Mouse (Mus musculus): Measurements from ENCODE around the gene Slc12a8. TPM values are rescaled to one million over a fixed set of nuclear protein-coding genes. Genes with fewer than 3 reads are reported as not detected.

Slc12a8 gene
- total and polyA plus RNA-seq, 2 experiments from 2014 or later: 0.42 to 1.0 TPM

GRCm38 (mm10) chr16:33662841-33663240 lies 145.7 kb downstream of the Slc12a8 start:
- no peak overlapping the region for H3K27ac ChIP-seq (ENCODE audit: low read depth)
- 90% methylated on average over 10 of the region's 10 CpGs for WGBS
- H3K36me3 ChIP-seq (replicated peaks; ENCODE audit: control insufficient read depth, insufficient read depth, low read length): no peaks in the 10 kb centered on the region
- H3K4me3 ChIP-seq (ENCODE audit: low read depth, low read length): no peak overlapping the region
- DNase-seq (ENCODE audit: low spot score) (no peak), ATAC-seq (ENCODE audit: insufficient read depth, low read depth) (no peak)
- no peaks in the 10 kb centered on the region for H3K27me3 ChIP-seq (ENCODE audit: control insufficient read depth, insufficient read depth, low read length)
- H3K9ac ChIP-seq (replicated peaks; ENCODE audit: low read depth, low read length): no peak overlapping the region
- no peaks in the 10 kb centered on the region for H3K9me3 ChIP-seq (replicated peaks; ENCODE audit: control insufficient read depth, low read length)
- peaks cover 11% of the 10 kb centered on the region; the same call in 1 of the 2 replicates for H3K4me1 ChIP-seq (ENCODE audit: control insufficient read depth, insufficient read depth)
- TF ChIP-seq EP300 (IDR thresholded peaks at IDR 0.05; ENCODE audit: low read depth): no peak
- H3K4me2 ChIP-seq (ENCODE audit: low read depth, low read length): no peak overlapping the region

GRCm38 (mm10) chr16:33666226-33666625 lies 149.1 kb downstream of the Slc12a8 start:
- ATAC-seq (ENCODE audit: insufficient read depth, low read depth): no peak

DNA sequence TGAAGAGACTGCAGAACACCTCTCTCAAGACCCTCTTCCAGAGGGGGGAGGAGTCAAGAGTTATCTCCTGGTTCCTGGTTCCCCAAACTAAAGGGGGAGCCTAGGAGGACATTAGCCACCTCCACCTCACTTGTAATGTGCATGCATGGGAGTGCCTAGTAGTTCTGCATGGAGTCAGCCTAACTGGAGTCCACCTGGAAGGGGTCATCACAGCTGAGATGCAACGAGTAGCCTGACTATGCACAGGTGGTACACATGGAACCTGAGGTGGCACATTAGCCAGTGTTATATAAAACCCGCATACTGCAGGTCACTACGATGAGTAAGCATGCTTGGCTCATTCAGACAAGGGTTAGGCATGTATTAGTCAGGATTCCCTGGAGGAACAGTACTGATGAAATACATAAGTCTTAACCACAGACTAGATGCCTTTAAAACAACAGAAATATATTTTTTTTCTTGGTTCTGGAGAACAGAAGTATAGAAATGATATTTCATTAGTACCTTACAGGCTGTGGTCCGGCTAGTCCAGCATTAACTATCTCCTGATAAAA lies 149.9 kb downstream of the Slc12a8 start:
- DNase-seq (ENCODE audit: low spot score) (no peak), ATAC-seq (ENCODE audit: insufficient read depth, low read depth) (no peak)
- Histone ChIP-seq H3K27me3 (ENCODE audit: control insufficient read depth, insufficient read depth, low read length) (no peaks in the 10 kb centered on the region), H3K4me1 (ENCODE audit: control insufficient read depth, insufficient read depth) (peaks cover 9% of the 10 kb centered on the region), H3K9ac (replicated peaks; ENCODE audit: low read depth, low read length) (no peak overlapping the region), H3K4me2 (ENCODE audit: low read depth, low read length) (no peak overlapping the region), H3K27ac (ENCODE audit: low read depth) (no peak overlapping the region), H3K9me3 (replicated peaks; ENCODE audit: control insufficient read depth, low read length) (no peaks in the 10 kb centered on the region), H3K36me3 (replicated peaks; ENCODE audit: control insufficient read depth, insufficient read depth, low read length) (no peaks in the 10 kb centered on the region), H3K4me3 (ENCODE audit: low read depth, low read length) (no peak overlapping the region)
- TF ChIP-seq CTCF (IDR thresholded peaks at IDR 0.05; ENCODE audit: low read depth) (no peak), EP300 (IDR thresholded peaks at IDR 0.05; ENCODE audit: low read depth) (no peak)
- WGBS: 86% methylated on average over 4 of the region's 4 CpGs

More at GRCm38 (mm10) chr16:33666226-33666625, 149.1 kb downstream of the Slc12a8 start:
- peaks cover 9% of the 10 kb centered on the region for H3K4me1 ChIP-seq (ENCODE audit: control insufficient read depth, insufficient read depth)
- H3K4me2 ChIP-seq (ENCODE audit: low read depth, low read length): no peak overlapping the region
- no peaks in the 10 kb centered on the region for H3K36me3 ChIP-seq (replicated peaks; ENCODE audit: control insufficient read depth, insufficient read depth, low read length)
- TF ChIP-seq EP300 (IDR thresholded peaks at IDR 0.05; ENCODE audit: low read depth): no peak
- no peak for TF ChIP-seq CTCF (IDR thresholded peaks at IDR 0.05; ENCODE audit: low read depth)
- no peak overlapping the region for H3K4me3 ChIP-seq (ENCODE audit: low read depth, low read length)
- H3K27ac ChIP-seq (ENCODE audit: low read depth): no peak overlapping the region
- H3K27me3 ChIP-seq (ENCODE audit: control insufficient read depth, insufficient read depth, low read length): no peaks in the 10 kb centered on the region
- H3K9ac ChIP-seq (replicated peaks; ENCODE audit: low read depth, low read length): no peak overlapping the region
- DNase-seq (ENCODE audit: low spot score): no peak
- 75% methylated on average over 6 of the region's 6 CpGs for WGBS
- no peaks in the 10 kb centered on the region for H3K9me3 ChIP-seq (replicated peaks; ENCODE audit: control insufficient read depth, low read length)

- H3K4me2 ChIP-seq (ENCODE audit: low read depth, low read length): no peak overlapping the region
Observed at GRCm38 (mm10) chr16:33668448-33668847, 151.3 kb downstream of the Slc12a8 start.

DNA sequence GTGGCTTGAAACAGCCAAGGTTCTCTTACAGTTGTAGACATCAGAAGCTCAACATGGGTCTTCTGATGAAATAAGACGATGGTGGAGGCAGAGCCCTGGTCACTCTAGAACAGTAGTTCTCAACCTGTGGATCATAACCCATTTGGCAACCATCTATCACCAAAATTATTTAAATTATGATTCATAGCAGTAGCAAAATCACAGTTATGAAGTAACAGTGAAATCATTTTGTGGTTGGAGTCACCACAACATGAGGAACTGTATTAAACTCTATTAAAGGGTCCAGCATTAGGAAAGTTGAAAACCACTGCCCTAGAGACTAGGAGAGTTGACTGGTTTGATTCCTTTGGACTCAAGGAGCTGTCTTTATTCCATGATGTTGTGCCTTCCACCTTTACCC lies 151.9 kb downstream of the Slc12a8 start:
- Histone ChIP-seq H3K9ac (replicated peaks; ENCODE audit: low read depth, low read length) (no peak overlapping the region), H3K4me1 (ENCODE audit: control insufficient read depth, insufficient read depth) (peaks cover 9% of the 10 kb centered on the region), H3K9me3 (replicated peaks; ENCODE audit: control insufficient read depth, low read length) (no peaks in the 10 kb centered on the region), H3K4me3 (ENCODE audit: low read depth, low read length) (no peak overlapping the region), H3K27me3 (ENCODE audit: control insufficient read depth, insufficient read depth, low read length) (no peaks in the 10 kb centered on the region), H3K4me2 (ENCODE audit: low read depth, low read length) (no peak overlapping the region), H3K36me3 (replicated peaks; ENCODE audit: control insufficient read depth, insufficient read depth, low read length) (no peaks in the 10 kb centered on the region), H3K27ac (ENCODE audit: low read depth) (no peak overlapping the region)
- DNase-seq (ENCODE audit: low spot score): no peak
- 91% methylated on average over 1 of the region's 1 CpGs for WGBS
- no peak for ATAC-seq (ENCODE audit: insufficient read depth, low read depth)
- TF ChIP-seq CTCF (IDR thresholded peaks at IDR 0.05; ENCODE audit: low read depth) (no peak), EP300 (IDR thresholded peaks at IDR 0.05; ENCODE audit: low read depth) (no peak)

More at GRCm38 (mm10) chr16:33668448-33668847, 151.3 kb downstream of the Slc12a8 start:
- H3K9me3 ChIP-seq (replicated peaks; ENCODE audit: control insufficient read depth, low read length): no peaks in the 10 kb centered on the region
- no peaks in the 10 kb centered on the region for H3K36me3 ChIP-seq (replicated peaks; ENCODE audit: control insufficient read depth, insufficient read depth, low read length)
- peaks cover 9% of the 10 kb centered on the region for H3K4me1 ChIP-seq (ENCODE audit: control insufficient read depth, insufficient read depth)
- no peak for DNase-seq (ENCODE audit: low spot score)
- TF ChIP-seq EP300 (IDR thresholded peaks at IDR 0.05; ENCODE audit: low read depth): no peak
- no peak for TF ChIP-seq CTCF (IDR thresholded peaks at IDR 0.05; ENCODE audit: low read depth)
- no peak for ATAC-seq (ENCODE audit: insufficient read depth, low read depth)
- H3K27ac ChIP-seq (ENCODE audit: low read depth): no peak overlapping the region
- H3K27me3 ChIP-seq (ENCODE audit: control insufficient read depth, insufficient read depth, low read length): no peaks in the 10 kb centered on the region
- 65% methylated on average over 2 of the region's 2 CpGs for WGBS
- H3K9ac ChIP-seq (replicated peaks; ENCODE audit: low read depth, low read length): no peak overlapping the region
- H3K4me3 ChIP-seq (ENCODE audit: low read depth, low read length): no peak overlapping the region

GRCm38 (mm10) chr16:33670340-33670739 lies 153.2 kb downstream of the Slc12a8 start:
- H3K4me1 ChIP-seq (ENCODE audit: control insufficient read depth, insufficient read depth): peaks cover 13% of the 10 kb centered on the region
- H3K36me3 ChIP-seq (replicated peaks; ENCODE audit: control insufficient read depth, insufficient read depth, low read length): no peaks in the 10 kb centered on the region
- peak overlapping the region; percentile 72 for H3K27ac ChIP-seq (ENCODE audit: low read depth)
- H3K4me2 ChIP-seq (ENCODE audit: low read depth, low read length): no peak overlapping the region
- no peaks in the 10 kb centered on the region for H3K9me3 ChIP-seq (replicated peaks; ENCODE audit: control insufficient read depth, low read length)
- no peaks in the 10 kb centered on the region for H3K27me3 ChIP-seq (ENCODE audit: control insufficient read depth, insufficient read depth, low read length)
- no peak overlapping the region for H3K4me3 ChIP-seq (ENCODE audit: low read depth, low read length)
- H3K9ac ChIP-seq (replicated peaks; ENCODE audit: low read depth, low read length): peak overlapping the region; percentile 50; the same call in 1 of the 2 replicates
- TF ChIP-seq CTCF (IDR thresholded peaks at IDR 0.05; ENCODE audit: low read depth) (no peak), EP300 (IDR thresholded peaks at IDR 0.05; ENCODE audit: low read depth) (no peak)
- WGBS: 28% methylated on average over 3 of the region's 3 CpGs
- ATAC-seq (ENCODE audit: insufficient read depth, low read depth) (peak; percentile 24; the same call in 1 of the 2 replicates), DNase-seq (ENCODE audit: low spot score) (no peak)

Data from heart, postnatal 0 days (tissue).